Mouse (Mus musculus): Measurements from ENCODE around the gene Tnrc6c. TPM values are rescaled to one million over a fixed set of nuclear protein-coding genes. Genes with fewer than 3 reads are reported as not detected.
"Not testable (repeated sequence)": the region's sequence is repeated elsewhere in the genome, so short reads cannot be mapped to it uniquely, and the experiment has no call there.

Tnrc6c gene
- polyA plus RNA-seq, 1 experiment from 2014 or later = 15.4 TPM

DNA sequence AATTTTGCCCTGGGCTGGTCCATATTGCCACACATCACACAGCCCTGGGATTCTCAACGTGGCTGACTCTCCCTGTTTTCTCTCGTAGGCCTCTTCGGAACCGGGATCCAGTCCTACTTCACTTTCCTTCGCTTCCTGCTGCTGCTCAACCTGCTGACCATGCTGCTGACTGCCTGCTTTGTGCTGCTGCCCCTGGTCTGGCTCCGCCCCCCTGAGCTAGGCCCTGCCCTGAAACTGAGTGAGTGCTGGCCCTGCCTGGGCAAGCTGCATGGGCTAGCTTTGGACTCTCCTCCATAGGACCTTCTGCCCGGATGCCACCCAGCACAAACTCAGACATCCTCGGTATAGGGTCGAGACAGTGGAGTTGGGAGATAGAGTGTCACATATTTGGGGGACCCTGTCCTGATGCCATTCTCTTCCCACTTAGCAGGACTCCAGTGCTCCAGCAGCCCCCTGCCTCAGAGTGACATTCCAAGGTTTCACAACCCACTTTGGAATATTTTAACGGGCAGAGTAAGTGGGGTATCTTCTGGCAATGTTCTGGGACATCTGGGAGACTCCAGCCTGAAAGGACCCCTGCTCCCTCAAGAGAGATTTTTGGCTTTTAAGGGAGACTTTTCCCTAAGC is 129.7 kb downstream of the Tnrc6c start:
- WGBS = 45% methylated on average over 10 of the region's 10 CpGs
- Histone ChIP-seq H3K9me3 (no peaks in the 10 kb centered on the region), H3K36me3 (no peaks in the 10 kb centered on the region), H3K4me3 (peak overlapping the region; percentile 29; the same call in 1 of the 2 replicates), H3K4me2 (peak overlapping the region; percentile 58; the same call in 1 of the 2 replicates), H3K9ac (no peak overlapping the region), H3K4me1 (peaks cover 45% of the 10 kb centered on the region), H3K27ac (no peak overlapping the region), H3K27me3 (peaks cover 10% of the 10 kb centered on the region; the same call in 1 of the 2 replicates)
- ATAC-seq (ENCODE audit: insufficient number of reproducible peaks, low FRiP score, low TSS enrichment, low read depth) = no peak

DNA sequence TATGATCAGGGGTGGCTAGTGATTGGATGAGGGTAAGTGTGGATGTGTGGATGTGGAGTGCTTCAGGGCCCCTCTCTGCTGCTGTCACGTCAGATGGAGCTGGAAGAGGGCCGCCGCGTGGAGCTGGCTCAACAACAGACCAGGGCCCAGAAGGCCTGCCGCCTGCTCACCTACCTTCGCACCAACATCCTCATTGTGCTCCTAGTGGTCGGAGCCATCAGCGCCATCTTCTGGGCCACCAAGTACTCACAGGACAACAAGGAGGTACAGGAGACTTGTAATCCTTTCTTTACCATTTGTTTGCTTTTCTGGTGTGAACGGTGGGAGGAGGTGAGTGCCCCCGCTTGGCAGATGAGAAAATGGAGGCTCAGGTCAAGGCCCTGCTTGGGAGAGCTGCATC is 132.2 kb downstream of the Tnrc6c start:
- Histone ChIP-seq H3K4me1 (peaks cover 32% of the 10 kb centered on the region), H3K27ac (no peak overlapping the region), H3K9ac (no peak overlapping the region), H3K9me3 (no peaks in the 10 kb centered on the region), H3K36me3 (no peaks in the 10 kb centered on the region), H3K27me3 (peaks cover 12% of the 10 kb centered on the region; the same call in 1 of the 2 replicates), H3K4me3 (no peak overlapping the region), H3K4me2 (no peak overlapping the region)
- WGBS = 15% methylated on average over 10 of the region's 10 CpGs
- ATAC-seq (ENCODE audit: insufficient number of reproducible peaks, low FRiP score, low TSS enrichment, low read depth) = no peak

DNA sequence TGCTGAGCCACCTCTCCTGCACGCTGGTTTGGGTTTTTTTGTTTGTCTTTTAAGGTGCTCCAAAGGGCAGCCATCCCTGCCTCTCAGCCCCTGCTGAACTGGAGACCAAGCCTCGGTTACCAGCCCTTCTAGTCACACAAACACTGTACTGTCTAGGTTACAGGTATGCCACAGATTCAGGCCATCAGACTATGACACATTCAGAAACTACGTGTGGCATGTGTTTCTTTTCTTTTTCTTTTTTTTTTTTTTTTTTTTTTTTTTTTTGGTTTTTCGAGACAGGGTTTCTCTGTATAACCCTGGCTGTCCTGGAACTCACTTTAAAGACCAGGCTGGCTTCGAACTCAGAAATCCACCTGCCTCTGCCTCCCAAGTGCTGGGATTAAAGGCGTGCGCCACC is 134.4 kb downstream of the Tnrc6c start:
- H3K4me3 ChIP-seq; H3K27me3 ChIP-seq; H3K27ac ChIP-seq; ATAC-seq (ENCODE audit: insufficient number of reproducible peaks, low FRiP score, low TSS enrichment, low read depth); H3K36me3 ChIP-seq; H3K9me3 ChIP-seq; H3K4me2 ChIP-seq; H3K9ac ChIP-seq: not testable (repeated sequence)
- peaks cover 26% of the 10 kb centered on the region for H3K4me1 ChIP-seq
- WGBS = 79% methylated on average over 7 of the region's 7 CpGs

DNA sequence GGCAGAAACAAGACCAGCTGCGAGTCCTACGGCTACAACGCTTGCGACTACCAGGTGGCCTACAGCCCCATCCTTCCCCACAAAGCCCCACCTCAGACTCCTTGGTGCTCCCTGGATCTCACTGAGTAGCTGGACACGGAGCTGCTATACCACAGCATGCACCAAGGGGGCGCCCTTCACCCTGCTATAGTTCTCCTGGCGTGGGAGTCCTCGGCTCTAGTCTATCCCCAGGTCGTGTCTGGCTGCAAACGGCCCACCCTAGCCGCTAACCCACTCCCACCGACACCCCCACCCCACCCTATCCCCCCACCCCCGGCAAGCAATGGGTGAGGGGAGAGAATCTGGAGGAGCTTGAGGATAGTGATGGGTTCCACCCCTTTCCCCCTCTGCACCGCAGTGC is 136.2 kb downstream of the Tnrc6c start:
- ATAC-seq (ENCODE audit: insufficient number of reproducible peaks, low FRiP score, low TSS enrichment, low read depth) = peak; percentile 21; the same call in 1 of the 2 replicates
- Histone ChIP-seq H3K9me3 (no peaks in the 10 kb centered on the region), H3K27me3 (0 out of 2 replicates have a peak, but pooled peaks cover 3% of the 10 kb centered on the region), H3K4me3 (peak overlapping the region; percentile 19), H3K36me3 (no peaks in the 10 kb centered on the region), H3K27ac (no peak overlapping the region), H3K4me1 (peaks cover 24% of the 10 kb centered on the region), H3K4me2 (peak overlapping the region; percentile 44), H3K9ac (no peak overlapping the region)
- WGBS = 4% methylated on average over 14 of the region's 14 CpGs

- H3K27me3 ChIP-seq = 0 out of 2 replicates have a peak, but pooled peaks cover 3% of the 10 kb centered on the region
- peak overlapping the region; percentile 44 for H3K4me2 ChIP-seq
- H3K36me3 ChIP-seq = no peaks in the 10 kb centered on the region
- H3K9me3 ChIP-seq = no peaks in the 10 kb centered on the region
- no peak overlapping the region for H3K9ac ChIP-seq
- H3K4me3 ChIP-seq = peak overlapping the region; percentile 19
- no peak overlapping the region for H3K27ac ChIP-seq
- 30% methylated on average over 23 of the region's 23 CpGs for WGBS
- 0 out of 2 replicates have a peak, but pooled peaks have one; percentile 26 for ATAC-seq (ENCODE audit: insufficient number of reproducible peaks, low FRiP score, low TSS enrichment, low read depth)
- peaks cover 24% of the 10 kb centered on the region for H3K4me1 ChIP-seq
These were observed 136.8 kb downstream of the Tnrc6c start for GRCm38 (mm10) chr11:117790703-117791440.

DNA sequence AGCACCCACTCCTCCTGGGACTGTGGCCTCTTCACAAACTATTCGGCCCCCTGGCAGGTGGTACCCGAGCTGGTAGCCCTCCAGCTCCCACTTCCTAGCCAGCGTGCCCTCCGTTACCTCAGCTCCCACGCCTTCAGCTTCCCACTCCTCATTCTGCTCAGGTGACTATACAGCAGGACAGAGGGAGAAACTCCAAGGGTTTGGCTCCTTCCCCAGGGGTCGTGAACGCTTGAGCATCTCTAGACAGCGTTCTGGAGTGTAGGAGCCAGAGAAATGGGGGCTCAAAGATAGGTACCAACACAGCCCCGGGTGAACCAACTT is 137.3 kb downstream of the Tnrc6c start:
- no peaks in the 10 kb centered on the region for H3K36me3 ChIP-seq
- no peaks in the 10 kb centered on the region for H3K9me3 ChIP-seq
- peaks cover 24% of the 10 kb centered on the region for H3K4me1 ChIP-seq
- H3K4me2 ChIP-seq = no peak overlapping the region
- no peak for ATAC-seq (ENCODE audit: insufficient number of reproducible peaks, low FRiP score, low TSS enrichment, low read depth)
- 0 out of 2 replicates have a peak, but pooled peaks cover 3% of the 10 kb centered on the region for H3K27me3 ChIP-seq
- 88% methylated on average over 9 of the region's 9 CpGs for WGBS
- no peak overlapping the region for H3K9ac ChIP-seq
- no peak overlapping the region for H3K27ac ChIP-seq
- H3K4me3 ChIP-seq = no peak overlapping the region

DNA sequence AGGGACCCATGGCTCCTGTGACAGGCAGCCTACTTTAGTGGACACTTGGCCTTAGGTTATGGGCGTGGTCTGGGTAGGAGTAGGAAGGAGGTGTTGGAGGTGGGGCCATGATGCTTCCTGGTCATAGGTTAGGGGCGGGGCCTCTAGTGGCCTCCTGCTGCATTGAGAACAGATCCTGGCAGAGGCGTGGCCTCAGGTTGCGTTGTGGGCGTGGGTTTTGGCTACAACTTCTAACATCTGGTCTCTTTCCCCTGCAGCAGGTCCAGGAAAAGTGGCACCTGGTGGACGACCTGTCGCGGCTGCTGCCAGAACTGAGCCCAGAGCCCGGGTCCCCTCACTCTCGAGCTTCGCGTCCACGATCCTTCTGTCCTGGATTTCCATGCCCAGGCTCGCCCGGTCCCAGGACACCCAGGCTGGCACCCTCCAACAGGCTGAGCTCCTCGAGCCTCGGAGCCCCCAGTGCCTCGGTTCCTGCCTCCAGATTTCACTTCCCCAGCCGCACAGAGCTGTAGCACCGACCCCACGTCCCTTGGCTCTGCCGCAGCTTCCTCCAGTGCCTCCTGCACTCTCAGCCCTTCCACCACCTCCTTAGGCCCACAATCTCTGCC is 138.3 kb downstream of the Tnrc6c start:
- Histone ChIP-seq H3K36me3 (no peaks in the 10 kb centered on the region), H3K4me3 (peak overlapping the region; percentile 8; the same call in 1 of the 2 replicates), H3K4me2 (peak overlapping the region; percentile 44), H3K27me3 (0 out of 2 replicates have a peak, but pooled peaks cover 3% of the 10 kb centered on the region), H3K9ac (no peak overlapping the region), H3K9me3 (no peaks in the 10 kb centered on the region), H3K27ac (no peak overlapping the region), H3K4me1 (peaks cover 24% of the 10 kb centered on the region)
- no peak for ATAC-seq (ENCODE audit: insufficient number of reproducible peaks, low FRiP score, low TSS enrichment, low read depth)
- WGBS = 6% methylated on average over 22 of the region's 22 CpGs

DNA sequence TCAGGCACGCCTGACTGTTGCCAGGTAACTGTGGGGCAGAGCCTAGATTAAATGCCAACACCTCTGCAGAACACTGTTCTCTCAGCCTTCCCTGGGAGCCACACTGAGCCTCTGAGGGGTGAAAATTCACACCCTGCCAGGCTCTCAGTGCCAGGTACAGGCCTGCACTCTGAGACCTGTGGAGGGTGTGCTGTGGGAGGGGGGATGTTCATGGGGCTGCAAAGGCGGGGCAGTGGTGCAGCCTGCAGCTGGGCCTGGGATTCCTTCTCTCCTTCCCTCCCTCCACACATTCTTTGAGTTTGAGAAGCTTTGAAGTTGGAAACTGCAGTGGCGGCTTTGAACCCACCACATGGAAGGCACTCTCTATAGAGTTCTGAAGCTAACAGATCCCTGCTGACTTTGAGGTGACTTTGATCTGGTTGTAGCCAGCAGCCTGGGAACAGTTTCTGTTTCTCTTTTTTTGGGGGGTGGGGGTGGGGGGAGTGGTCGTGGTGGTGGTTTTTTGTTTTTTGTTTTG is 140.0 kb downstream of the Tnrc6c start:
- H3K36me3 ChIP-seq = no peaks in the 10 kb centered on the region
- ATAC-seq (ENCODE audit: insufficient number of reproducible peaks, low FRiP score, low TSS enrichment, low read depth) = no peak
- no peak overlapping the region for H3K4me2 ChIP-seq
- peaks cover 30% of the 10 kb centered on the region for H3K4me1 ChIP-seq
- 28% methylated on average over 4 of the region's 4 CpGs for WGBS
- H3K27me3 ChIP-seq = 0 out of 2 replicates have a peak, but pooled peaks cover 3% of the 10 kb centered on the region
- no peaks in the 10 kb centered on the region for H3K9me3 ChIP-seq
- no peak overlapping the region for H3K4me3 ChIP-seq
- no peak overlapping the region for H3K9ac ChIP-seq
- H3K27ac ChIP-seq = no peak overlapping the region

GRCm38 (mm10) chr11:117796954-117797353 is 142.9 kb downstream of the Tnrc6c start:
- Histone ChIP-seq H3K4me1 (peaks cover 17% of the 10 kb centered on the region), H3K9ac (no peak overlapping the region), H3K36me3 (no peaks in the 10 kb centered on the region), H3K4me2 (no peak overlapping the region), H3K27me3 (no peaks in the 10 kb centered on the region), H3K9me3 (no peaks in the 10 kb centered on the region), H3K4me3 (no peak overlapping the region), H3K27ac (no peak overlapping the region)
- ATAC-seq (ENCODE audit: insufficient number of reproducible peaks, low FRiP score, low TSS enrichment, low read depth) = no peak
- WGBS = 50% methylated on average over 5 of the region's 5 CpGs

DNA sequence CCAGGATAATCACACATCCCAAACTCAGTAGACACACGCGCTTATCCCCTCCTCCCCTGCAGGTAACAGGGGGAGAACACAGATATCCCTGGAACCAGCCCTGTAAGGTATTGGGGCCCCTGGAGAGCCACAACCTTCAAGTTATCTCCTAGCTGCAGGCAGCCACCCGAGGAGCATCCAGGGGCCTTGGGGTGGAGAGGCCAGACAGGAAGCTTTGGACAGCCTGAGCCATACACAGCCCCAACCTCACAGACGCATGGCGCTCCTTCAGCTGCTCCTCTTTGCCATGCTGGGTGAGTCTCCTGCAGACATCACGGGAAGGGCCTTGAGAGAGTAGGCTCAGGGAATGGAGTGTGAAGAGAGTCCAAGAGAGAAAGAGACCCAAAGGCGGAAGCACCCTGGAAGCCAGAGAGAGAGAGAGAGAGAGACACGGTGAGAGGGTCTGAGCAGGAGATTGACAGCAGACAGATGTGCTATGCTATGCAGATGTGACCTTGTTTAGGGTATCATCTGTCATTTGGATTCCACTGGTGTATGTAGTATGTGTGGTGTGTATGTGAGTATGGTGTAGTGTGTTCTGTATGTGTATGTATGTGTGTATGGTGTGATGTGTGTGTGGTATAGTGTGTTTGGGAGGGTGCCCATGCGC is 143.5 kb downstream of the Tnrc6c start, which contains the start of gene 6030468B19Rik:
Gene 6030468B19Rik, plus strand, starts transcription at position 150 of the 649 bp plus-strand sequence.
- WGBS = 59% methylated on average over 9 of the region's 9 CpGs
- Histone ChIP-seq H3K9ac (no peak within 1 kb of the TSS), H3K4me3 (no peak within 1 kb of the TSS), H3K27me3 (no peaks in the 10 kb centered on the region), H3K4me1 (peaks cover 10% of the 10 kb centered on the region), H3K36me3 (no peaks in the 10 kb centered on the region), H3K4me2 (no peak within 1 kb of the TSS), H3K27ac (no peak within 1 kb of the TSS), H3K9me3 (no peaks in the 10 kb centered on the region)
- ATAC-seq (ENCODE audit: insufficient number of reproducible peaks, low FRiP score, low TSS enrichment, low read depth) = no peak

DNA sequence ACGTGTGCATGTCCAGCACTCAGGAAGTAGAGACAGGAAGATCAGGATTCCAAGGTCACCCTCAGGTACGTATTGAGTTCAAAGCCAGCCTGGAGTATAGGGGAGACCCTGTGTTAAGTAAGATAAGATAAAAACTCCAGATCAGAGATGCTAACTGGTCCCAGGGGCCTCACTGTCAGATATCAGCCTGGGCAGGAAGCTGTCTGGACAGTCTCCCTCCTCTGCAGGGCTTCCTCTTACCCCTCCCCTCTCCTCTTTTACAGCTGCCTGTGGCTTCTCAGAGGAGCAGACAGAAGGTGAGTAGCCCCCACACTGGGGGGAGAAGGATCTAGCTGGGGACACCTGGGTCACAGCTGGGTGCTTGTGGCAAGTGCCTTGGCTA is 144.1 kb downstream of the Tnrc6c start:
- Histone ChIP-seq H3K27me3 (no peaks in the 10 kb centered on the region), H3K4me1 (peaks cover 7% of the 10 kb centered on the region), H3K4me2 (no peak overlapping the region), H3K36me3 (no peaks in the 10 kb centered on the region), H3K9me3 (no peaks in the 10 kb centered on the region), H3K27ac (no peak overlapping the region), H3K9ac (no peak overlapping the region), H3K4me3 (no peak overlapping the region)
- no peak for ATAC-seq (ENCODE audit: insufficient number of reproducible peaks, low FRiP score, low TSS enrichment, low read depth)
- WGBS = 27% methylated on average over 2 of the region's 2 CpGs
